Mouse (Mus musculus) lung, postnatal 0 days (tissue): ENCODE data around the gene Insrr. TPM values are rescaled to one million over a fixed set of nuclear protein-coding genes. Genes with fewer than 3 reads are reported as not detected.
A peak's percentile ranks its signal among the peaks of the same experiment; 100 is the strongest.

Experiments used
- ATAC-seq: fragments of 200-750 bp; cut with Nextera tagmentation; 2 replicates; pipeline ENCODE4 v1.8.0; 2017; ENCODE audit warnings: moderate library complexity
- DNase-seq: peaks from one replicate; pipeline ENCODE4 v3.0.0-alpha.2; 2016; ENCODE audit warnings: low spot score
- H3K27ac ChIP-seq: fragments of 300-500 bp; sonication (generic); 2 replicates; pipeline ENCODE4 v1.5.1; 2014; ENCODE audit warnings: antibody characterized with exemption, mild to moderate bottlenecking, low read length, mixed read lengths
- H3K27me3 ChIP-seq: fragments of 300-500 bp; sonication (generic); replicated peaks from 2 replicates; pipeline ENCODE4 v1.6.1; 2014; ENCODE audit warnings: low read length, mixed read lengths; ENCODE audit not compliant: insufficient read depth
- H3K36me3 ChIP-seq: fragments of 300-500 bp; sonication (generic); 2 replicates; pipeline ENCODE4 v1.6.1; 2014; ENCODE audit warnings: low read length, mixed read lengths; ENCODE audit not compliant: insufficient read depth
- H3K4me1 ChIP-seq: fragments of 300-500 bp; sonication (generic); 2 replicates; pipeline ENCODE4 v1.6.1; 2014; ENCODE audit warnings: antibody characterized with exemption, low read depth, low read length, mixed read lengths; ENCODE audit not compliant: insufficient read depth
- H3K4me2 ChIP-seq: fragments of 300-500 bp; sonication (generic); replicated peaks from 2 replicates; pipeline ENCODE4 v1.6.1; 2014; ENCODE audit warnings: low read depth, mild to moderate bottlenecking, low read length, moderate library complexity, mixed read lengths
- H3K4me3 ChIP-seq: fragments of 300-500 bp; sonication (generic); 2 replicates; pipeline ENCODE4 v1.5.1; 2014; ENCODE audit warnings: low read depth, low read length
- H3K9ac ChIP-seq: fragments of 300-500 bp; sonication (generic); replicated peaks from 2 replicates; pipeline ENCODE4 v1.6.1; 2014; ENCODE audit warnings: low read depth, mild to moderate bottlenecking
- H3K9me3 ChIP-seq: fragments of 300-500 bp; sonication (generic); 2 replicates; pipeline ENCODE4 v1.6.1; 2016; ENCODE audit warnings: low read length, mixed read lengths
- CTCF ChIP-seq: IDR thresholded peaks from 2 replicates; pipeline ENCODE4 v1.5.1; 2016; ENCODE audit warnings: antibody characterized with exemption, mild to moderate bottlenecking
- EP300 ChIP-seq: IDR thresholded peaks from 2 replicates; pipeline ENCODE4 v1.6.1; 2016; ENCODE audit warnings: antibody characterized with exemption, mild to moderate bottlenecking, control low read depth
- WGBS: fragments of 180-500 bp; shearing (Covaris S2); extraction: QIAGEN DNeasy Blood & Tissue Kit; methylation state at CpG from one replicate; pipeline ENCODE4 v1.1.7; 2014; 5-methylcytosine and 5-hydroxymethylcytosine counted together
- polyA plus RNA-seq: library from polyadenylated mRNA; unstranded; fragments of >200 nt; fragmentation: Nextera tagmentation; extraction: Ambion mirVana; gene quantifications from 2 replicates; pipeline ENCODE4 v1.2.1, GENCODE M21; 2015

Gene Insrr
- polyA plus RNA-seq, 1 experiment from 2014 or later, result 0.12 TPM

GRCm38 (mm10) chr3:87755964-87756363, 40.8 kb upstream of the Insrr start:
- Histone ChIP-seq H3K36me3 (peaks cover 6% of the 10 kb centered on the region; the same call in 1 of the 2 replicates), H3K4me2 (0 out of 2 replicates have a peak overlapping the region, but pooled peaks have one; percentile 27), H3K27me3 (no peaks in the 10 kb centered on the region), H3K9ac (no peak overlapping the region), H3K4me3 (no peak overlapping the region), H3K4me1 (no peaks in the 10 kb centered on the region), H3K27ac (no peak overlapping the region), H3K9me3 (no peaks in the 10 kb centered on the region)
- ATAC-seq, result peak; percentile 92
- 13% methylated on average over 20 of the region's 24 CpGs for WGBS
- peak; percentile 99 for TF ChIP-seq CTCF
- TF ChIP-seq EP300, result no peak
- DNase-seq, result peak; percentile 76

DNA sequence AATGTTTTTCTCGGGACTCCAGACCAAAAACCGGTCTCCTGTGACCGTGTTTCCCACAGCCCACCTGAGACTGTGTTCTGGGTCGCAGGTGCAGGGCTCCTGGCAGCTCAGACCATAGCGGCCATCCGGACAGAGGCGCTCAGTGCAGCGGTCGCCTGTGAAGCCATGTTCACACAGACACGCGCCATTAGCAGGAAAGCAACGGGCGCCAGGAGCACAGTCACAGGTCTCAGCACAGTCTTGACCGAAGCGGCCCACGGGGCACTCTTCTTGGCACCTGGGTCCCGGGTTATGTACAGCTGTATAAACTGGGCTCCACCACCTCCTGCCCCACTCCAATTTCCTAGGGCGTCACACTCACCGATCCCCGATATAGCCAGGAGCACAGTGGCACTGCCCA, 40.3 kb upstream of the Insrr start:
- H3K36me3 ChIP-seq, result peaks cover 6% of the 10 kb centered on the region; the same call in 1 of the 2 replicates
- WGBS, result 58% methylated on average over 20 of the region's 20 CpGs
- H3K4me1 ChIP-seq, result no peaks in the 10 kb centered on the region
- 0 out of 2 replicates have a peak overlapping the region, but pooled peaks have one; percentile 27 for H3K4me2 ChIP-seq
- H3K9ac ChIP-seq, result no peak overlapping the region
- H3K27me3 ChIP-seq, result no peaks in the 10 kb centered on the region
- DNase-seq, result no peak
- H3K9me3 ChIP-seq, result no peaks in the 10 kb centered on the region
- no peak overlapping the region for H3K4me3 ChIP-seq
- H3K27ac ChIP-seq, result no peak overlapping the region
- no peak for ATAC-seq
- TF ChIP-seq CTCF, result no peak
- TF ChIP-seq EP300, result no peak

DNA sequence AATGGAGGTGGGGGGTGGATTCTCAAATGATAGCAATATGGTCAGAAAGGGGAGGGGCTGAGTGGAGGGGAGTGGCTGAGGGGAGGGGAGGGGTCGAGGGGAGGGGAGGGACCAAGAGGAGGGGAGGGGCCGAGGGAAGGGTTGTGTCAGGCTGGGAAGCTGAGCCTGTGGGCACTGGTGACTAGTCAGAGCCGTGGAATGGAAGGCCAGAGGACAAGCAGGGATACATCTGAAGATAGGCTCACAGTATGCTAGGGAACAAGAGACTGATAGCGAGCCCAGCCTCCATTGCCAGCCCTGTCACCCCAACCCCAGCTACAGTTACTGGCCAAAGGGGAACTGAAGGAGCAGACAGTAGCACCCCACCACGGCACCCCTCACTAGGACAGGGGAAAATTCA, 38.1 kb upstream of the Insrr start:
- no peak for TF ChIP-seq CTCF
- no peak for TF ChIP-seq EP300
- no peaks in the 10 kb centered on the region for H3K36me3 ChIP-seq
- H3K4me2 ChIP-seq, result no peak overlapping the region
- ATAC-seq (no peak), DNase-seq (no peak)
- H3K4me3 ChIP-seq, result no peak overlapping the region
- H3K27ac ChIP-seq, result no peak overlapping the region
- H3K9me3 ChIP-seq, result no peaks in the 10 kb centered on the region
- H3K4me1 ChIP-seq, result peaks cover 4% of the 10 kb centered on the region; the same call in 1 of the 2 replicates
- no peaks in the 10 kb centered on the region for H3K27me3 ChIP-seq
- H3K9ac ChIP-seq, result no peak overlapping the region
- 47% methylated on average over 4 of the region's 5 CpGs for WGBS

DNA sequence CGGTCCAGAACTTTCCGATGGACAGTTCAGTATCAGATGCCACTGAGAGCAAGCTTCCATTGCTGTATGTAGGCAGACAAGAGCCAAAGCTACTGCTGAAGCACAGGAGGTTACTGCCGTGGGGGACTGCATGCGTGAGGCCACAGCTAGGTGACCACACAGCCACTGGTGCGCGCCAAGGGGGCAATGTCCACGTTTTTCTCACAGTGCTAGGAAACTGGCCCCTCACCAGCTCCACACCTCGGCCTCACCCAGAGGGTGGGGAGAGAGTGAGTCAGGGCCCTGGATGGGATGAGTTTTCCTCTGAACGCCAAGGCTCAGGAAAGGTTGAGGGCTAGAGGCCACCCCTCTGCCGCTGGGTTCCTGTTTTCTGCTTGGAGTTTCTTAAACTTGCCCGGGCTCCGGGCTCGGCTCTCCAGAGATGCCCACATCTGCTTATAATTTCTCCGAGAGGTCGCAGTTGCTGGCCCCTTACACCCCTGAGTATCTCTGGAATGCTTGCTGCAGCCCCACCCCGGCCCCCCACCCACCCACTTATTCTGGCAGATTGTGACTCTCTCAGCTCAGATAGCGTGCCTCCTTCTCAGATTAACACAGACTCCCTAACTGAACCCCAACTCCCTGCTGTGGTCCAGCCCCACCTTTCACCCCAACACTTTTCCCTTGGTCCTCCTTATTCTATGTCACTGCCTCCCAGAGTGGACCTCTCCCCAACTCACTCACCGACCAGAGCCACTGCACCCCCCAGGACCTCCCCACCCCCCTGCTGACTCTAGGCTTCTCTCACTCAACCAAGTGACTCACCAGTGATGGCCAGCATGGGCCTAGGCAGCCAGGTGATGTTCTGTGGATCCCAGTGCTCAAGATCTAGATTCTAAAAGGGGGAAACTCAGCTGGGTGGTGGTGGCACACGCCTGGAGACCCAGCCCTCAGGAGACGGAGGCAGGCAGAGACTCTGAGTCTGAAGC, 35.1 kb upstream of the Insrr start:
- no peak overlapping the region for H3K27ac ChIP-seq
- H3K4me1 ChIP-seq, result peaks cover 7% of the 10 kb centered on the region
- H3K4me3 ChIP-seq, result no peak overlapping the region
- ATAC-seq, result no peak
- H3K9me3 ChIP-seq, result no peaks in the 10 kb centered on the region
- H3K36me3 ChIP-seq, result no peaks in the 10 kb centered on the region
- no peaks in the 10 kb centered on the region for H3K27me3 ChIP-seq
- TF ChIP-seq CTCF, result no peak
- no peak for TF ChIP-seq EP300
- DNase-seq, result no peak
- H3K9ac ChIP-seq, result no peak overlapping the region
- 56% methylated on average over 19 of the region's 20 CpGs for WGBS
- no peak overlapping the region for H3K4me2 ChIP-seq

- peaks cover 7% of the 10 kb centered on the region for H3K4me1 ChIP-seq
- no peak overlapping the region for H3K4me3 ChIP-seq
- no peaks in the 10 kb centered on the region for H3K27me3 ChIP-seq
- H3K36me3 ChIP-seq, result no peaks in the 10 kb centered on the region
- 24% methylated on average over 4 of the region's 4 CpGs for WGBS
- ATAC-seq (no peak), DNase-seq (no peak)
- H3K9ac ChIP-seq, result no peak overlapping the region
- TF ChIP-seq EP300, result no peak
- no peak for TF ChIP-seq CTCF
- H3K9me3 ChIP-seq, result no peaks in the 10 kb centered on the region
- peak overlapping the region; percentile 54; the same call in 1 of the 2 replicates for H3K4me2 ChIP-seq
- H3K27ac ChIP-seq, result peak overlapping the region; percentile 80; the same call in 1 of the 2 replicates
Observed at GRCm38 (mm10) chr3:87763202-87763601, 33.5 kb upstream of the Insrr start.

DNA sequence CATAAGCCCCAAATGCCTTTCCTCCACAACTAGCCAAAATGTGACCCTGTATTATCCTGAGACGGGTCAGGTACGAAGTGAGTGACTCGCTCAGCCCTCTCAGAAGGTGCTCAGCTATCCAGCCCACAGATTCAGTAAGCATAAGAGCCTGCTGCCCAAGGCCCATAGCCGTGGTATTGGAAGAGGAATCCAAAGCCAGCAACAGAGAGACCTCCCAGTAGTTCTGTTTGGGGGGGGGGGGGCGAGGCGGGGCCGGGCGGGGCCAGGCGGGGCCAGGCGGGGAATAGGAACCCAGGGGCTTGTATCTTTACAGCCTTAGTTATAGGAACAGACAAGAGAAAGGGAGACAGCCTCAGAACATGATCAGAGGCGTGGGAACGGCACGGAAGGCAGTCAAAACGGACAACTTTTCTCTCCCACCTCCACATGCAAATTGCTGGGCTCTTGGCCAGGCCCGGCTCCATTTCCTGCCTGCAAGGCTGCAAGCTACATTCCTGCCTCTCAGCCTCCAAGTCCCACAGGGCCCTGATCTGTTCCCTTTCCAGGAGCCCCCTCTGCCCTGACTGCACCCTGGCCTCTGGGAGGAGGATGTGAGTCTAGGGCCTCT, 33.0 kb upstream of the Insrr start:
- TF ChIP-seq EP300 (no peak), CTCF (no peak; the same call in 1 of the 2 replicates)
- DNase-seq (peak; percentile 88), ATAC-seq (peak; percentile 37)
- no peaks in the 10 kb centered on the region for H3K9me3 ChIP-seq
- H3K4me1 ChIP-seq, result peaks cover 7% of the 10 kb centered on the region
- no peaks in the 10 kb centered on the region for H3K27me3 ChIP-seq
- H3K4me2 ChIP-seq, result peak overlapping the region; percentile 54
- H3K36me3 ChIP-seq, result no peaks in the 10 kb centered on the region
- H3K4me3 ChIP-seq, result peak overlapping the region; percentile 23
- H3K27ac ChIP-seq, result peak overlapping the region; percentile 80
- H3K9ac ChIP-seq, result no peak overlapping the region
- WGBS, result 8% methylated on average over 14 of the region's 15 CpGs
